Mouse (Mus musculus) liver, adult (tissue): ENCODE data around the gene Ociad1.

Experiments
- GATA4 ChIP-seq: IDR thresholded peaks from 2 replicates; pipeline ENCODE4 v1.6.1; 2014; ENCODE audit warnings: mild to moderate bottlenecking, low read length; ENCODE audit not compliant: insufficient replicate concordance

The Ociad1 gene

GRCm38 (mm10) chr5:73311458-73311857 is 18.9 kb downstream of the Ociad1 start:
- TF ChIP-seq GATA4 = no peak

- TF ChIP-seq GATA4 = no peak
These were observed 21.0 kb downstream of the Ociad1 start for GRCm38 (mm10) chr5:73313591-73313990.

GRCm38 (mm10) chr5:73314654-73315053 is 22.1 kb downstream of the Ociad1 start:
- no peak for TF ChIP-seq GATA4

- TF ChIP-seq GATA4 = no peak
These were observed 26.7 kb downstream of the Ociad1 start for GRCm38 (mm10) chr5:73319306-73319705.

GRCm38 (mm10) chr5:73323602-73324001 is 31.0 kb downstream of the Ociad1 start:
- no peak for TF ChIP-seq GATA4

- no peak for TF ChIP-seq GATA4
These were observed 32.1 kb downstream of the Ociad1 start for GRCm38 (mm10) chr5:73324526-73325170.

GRCm38 (mm10) chr5:73331002-73331401 is 38.4 kb downstream of the Ociad1 start:
- no peak for TF ChIP-seq GATA4

GRCm38 (mm10) chr5:73336448-73336847 is 43.9 kb downstream of the Ociad1 start:
- TF ChIP-seq GATA4 = no peak

GRCm38 (mm10) chr5:73337961-73338831 is 45.6 kb downstream of the Ociad1 start:
- no peak for TF ChIP-seq GATA4

GRCm38 (mm10) chr5:73338832-73339163 is 46.2 kb downstream of the Ociad1 start:
- TF ChIP-seq GATA4 = no peak

GRCm38 (mm10) chr5:73339779-73340722 is 47.5 kb downstream of the Ociad1 start:
- no peak; the same call in 1 of the 2 replicates for TF ChIP-seq GATA4

GRCm38 (mm10) chr5:73340723-73341235 is 48.2 kb downstream of the Ociad1 start, which contains the start of gene Ociad2:
TSS of gene Ociad2 (minus strand) at chr5:73341028.
- TF ChIP-seq GATA4 = no peak

- TF ChIP-seq GATA4 = no peak
These were observed 50.2 kb downstream of the Ociad1 start for GRCm38 (mm10) chr5:73342701-73343355.

GRCm38 (mm10) chr5:73344310-73344709 is 51.7 kb downstream of the Ociad1 start:
- no peak for TF ChIP-seq GATA4
